In the genomic region with DNA sequence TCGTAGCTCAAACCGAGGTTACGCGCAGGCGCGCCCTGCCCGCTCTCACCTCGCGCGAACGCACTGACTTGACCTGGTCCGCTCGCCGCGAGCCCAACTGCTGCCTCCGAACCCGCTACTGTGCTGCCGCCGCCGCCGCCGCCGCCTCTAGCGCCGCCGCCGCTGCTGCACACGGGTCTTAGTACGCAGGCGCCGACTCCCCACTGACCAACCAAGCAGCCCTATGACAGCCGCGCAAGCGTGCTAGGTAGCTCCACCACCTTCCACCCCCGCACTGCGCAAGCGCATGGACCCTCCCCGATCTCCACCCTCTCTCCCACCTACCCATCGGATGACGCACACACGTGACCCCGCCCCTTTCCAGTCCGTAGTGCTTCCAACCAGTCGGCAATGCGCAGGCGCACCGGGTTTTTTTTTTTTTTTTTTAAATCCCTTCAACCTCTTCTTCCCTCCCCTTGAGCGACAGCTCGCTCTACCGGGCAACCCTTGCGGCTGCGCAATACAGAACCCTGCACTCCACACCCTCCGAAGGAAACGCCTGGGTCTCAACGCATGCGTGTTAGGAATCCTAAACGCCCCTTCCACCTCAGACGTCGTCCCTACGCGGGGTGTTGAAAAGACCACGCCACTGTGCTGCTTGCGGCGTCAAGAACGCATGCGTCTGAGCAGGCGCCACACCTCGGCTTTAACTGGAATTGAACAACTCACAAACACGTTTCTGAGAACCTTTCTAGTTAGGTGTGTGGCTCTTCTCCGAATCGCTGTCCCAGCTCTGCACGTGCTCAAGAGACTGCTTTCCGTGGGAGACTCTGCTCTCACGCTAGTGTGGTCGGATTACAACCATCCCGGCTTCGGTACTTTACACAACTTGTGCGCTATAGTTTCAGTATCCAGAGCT, we compare ENCODE assay signal across 8 mouse cellular contexts. TPM values are rescaled to one million over a fixed set of nuclear protein-coding genes. Genes with fewer than 3 reads are reported as not detected.
DNase-seq lines count a peak whose midpoint lies in the region; ATAC-seq and TF ChIP-seq lines count a peak whose summit lies in the region.

A gene (minus strand): TSS at position 845 of the 898 bp plus-strand sequence.

- no peak for TF ChIP-seq RAD21 in MEL (IDR thresholded peaks at IDR 0.05; ENCODE audit: low read depth, low read length)

- peak within 1 kb of the TSS; percentile 98 for H3K27ac ChIP-seq in MEL (ENCODE audit: control insufficient read depth, low read depth, low read length)
- H3K27ac ChIP-seq in cerebellum, adult 2 months (ENCODE audit: insufficient read depth, low read length), result peak within 1 kb of the TSS; percentile 93
- H3K27ac ChIP-seq in forebrain, postnatal 0 days (ENCODE audit: low read depth, low read length), result peak within 1 kb of the TSS; percentile 95
- peak within 1 kb of the TSS; percentile 98 for H3K27ac ChIP-seq in lung, embryonic 15.5 days

- peak within 1 kb of the TSS; percentile 77 to 96 for H3K4me3 ChIP-seq in MEL (ENCODE audit: control insufficient read depth in 1 of 2, insufficient read depth in 1 of 2, low read depth in 2 of 2, low read length in 2 of 2)
- peak within 1 kb of the TSS; percentile 82 for H3K4me3 ChIP-seq in cerebellum, adult 2 months (replicated peaks; ENCODE audit: insufficient read depth, low read depth, low read length)
- peak within 1 kb of the TSS; percentile 84 for H3K4me3 ChIP-seq in forebrain, postnatal 0 days (ENCODE audit: low read depth, low read length)
- peak within 1 kb of the TSS; percentile 93 for H3K4me3 ChIP-seq in lung, embryonic 15.5 days

- peak within 1 kb of the TSS; percentile 95 for H3K4me2 ChIP-seq in forebrain, postnatal 0 days (ENCODE audit: low read depth)
- peak within 1 kb of the TSS; percentile 79 for H3K4me2 ChIP-seq in lung, embryonic 15.5 days

- DNase-seq in MEL (ENCODE audit: low read depth, low spot score), result peak; percentile 100
- DNase-seq in cerebellum, adult 2 months, result peak; percentile 100
- peak; percentile 100 for DNase-seq in forebrain, postnatal 0 days
- DNase-seq in heart, postnatal 4 days, result peak; percentile 100
- peak; percentile 100 for DNase-seq in layer of hippocampus, adult 8-10 months (ENCODE audit: low spot score in 2 of 2)
- peak; percentile 100 for DNase-seq in ovary, adult 18-20 months (ENCODE audit: low spot score)
- peak; percentile 100 for DNase-seq in thymus, postnatal 0 days (ENCODE audit: low spot score)

- H3K9ac ChIP-seq in MEL (ENCODE audit: control insufficient read depth, low read depth, low read length, poor library complexity, severe bottlenecking), result peak within 1 kb of the TSS; percentile 89
- H3K9ac ChIP-seq in forebrain, postnatal 0 days, result peak within 1 kb of the TSS; percentile 87
- H3K9ac ChIP-seq in lung, embryonic 15.5 days, result peak within 1 kb of the TSS; percentile 96

- under 1% methylated on average over 75 of the region's 78 CpGs for WGBS in cerebellum, adult 2 months
- under 1% methylated on average over 76 of the region's 78 CpGs for WGBS in forebrain, postnatal 0 days
- WGBS in lung, embryonic 15.5 days, result under 1% methylated on average over 78 of the region's 78 CpGs

- peak; percentile 95 to 99 for TF ChIP-seq POLR2A in MEL (IDR thresholded peaks at IDR 0.05; ENCODE audit: control insufficient read depth in 1 of 2, insufficient read depth in 1 of 2, low read depth in 1 of 2, low read length in 2 of 2, poor library complexity in 1 of 2)
- peak; percentile 75 for TF ChIP-seq POLR2A in cerebellum, adult 2 months (IDR thresholded peaks at IDR 0.05; ENCODE audit: borderline replicate concordance, insufficient read depth, low read length)

- H3K4me1 ChIP-seq in MEL (ENCODE audit: control insufficient read depth in 1 of 2, insufficient read depth in 2 of 2, low read length in 2 of 2), result peaks cover 13 to 35% of the 10 kb centered on the region in 2 experiments
- H3K4me1 ChIP-seq in cerebellum, adult 2 months (ENCODE audit: control insufficient read depth, insufficient read depth, low read length), result no peaks in the 10 kb centered on the region
- H3K4me1 ChIP-seq in forebrain, postnatal 0 days (ENCODE audit: insufficient read depth), result peaks cover 7% of the 10 kb centered on the region; the same call in 1 of the 2 replicates
- peaks cover 22% of the 10 kb centered on the region for H3K4me1 ChIP-seq in lung, embryonic 15.5 days

- peaks cover 42% of the 10 kb centered on the region for H3K79me2 ChIP-seq in MEL (ENCODE audit: control insufficient read depth, insufficient read depth, low read length, poor library complexity)

- peak; percentile 49 to 62 (median 59) for TF ChIP-seq CTCF in MEL (IDR thresholded peaks at IDR 0.05 in 2 of 3, conservative IDR thresholded peaks at IDR 0.05 in 1 of 3; ENCODE audit: control insufficient read depth in 1 of 3, insufficient read depth in 1 of 3, low read depth in 2 of 3, low read length in 3 of 3, poor library complexity in 1 of 3, severe bottlenecking in 1 of 3)
- TF ChIP-seq CTCF in cerebellum, adult 2 months (IDR thresholded peaks at IDR 0.05; ENCODE audit: borderline replicate concordance, insufficient read depth, low read depth, low read length), result peak; percentile 71; the same call in 1 of the 2 replicates
- TF ChIP-seq CTCF in forebrain, postnatal 0 days (IDR thresholded peaks at IDR 0.05; ENCODE audit: low read depth), result peak; percentile 84

- 0 out of 4 replicates have a peak, but pooled peaks of 1 of the 2 experiments have one; percentile 26 for TF ChIP-seq EP300 in MEL (IDR thresholded peaks at IDR 0.05; ENCODE audit: low read depth in 1 of 2, low read length in 2 of 2)

- peaks cover 22 to 46% of the 10 kb centered on the region in 2 experiments for H3K36me3 ChIP-seq in MEL (ENCODE audit: control insufficient read depth in 1 of 2, insufficient read depth in 2 of 2, low read length in 2 of 2)
- H3K36me3 ChIP-seq in forebrain, postnatal 0 days (ENCODE audit: insufficient read depth), result peaks cover 28% of the 10 kb centered on the region
- peaks cover 28% of the 10 kb centered on the region for H3K36me3 ChIP-seq in lung, embryonic 15.5 days

- peak; percentile 96 for ATAC-seq in forebrain, postnatal 0 days
- ATAC-seq in lung, embryonic 15.5 days (ENCODE audit: borderline replicate concordance, extremely low read depth, low FRiP score, low TSS enrichment), result peak; percentile 96

- H3K27me3 ChIP-seq in MEL (ENCODE audit: control insufficient read depth in 1 of 2, insufficient read depth in 2 of 2, low read length in 2 of 2), result no peaks in the 10 kb centered on the region
- no peaks in the 10 kb centered on the region for H3K27me3 ChIP-seq in cerebellum, adult 2 months (ENCODE audit: control insufficient read depth, insufficient read depth, low read length)
- no peaks in the 10 kb centered on the region for H3K27me3 ChIP-seq in forebrain, postnatal 0 days (ENCODE audit: insufficient read depth, low read length)
- H3K27me3 ChIP-seq in lung, embryonic 15.5 days, result no peaks in the 10 kb centered on the region

- no peaks in the 10 kb centered on the region for H3K9me3 ChIP-seq in MEL (replicated peaks; ENCODE audit: insufficient read depth, low read length)
- H3K9me3 ChIP-seq in forebrain, postnatal 0 days (ENCODE audit: low read length), result no peaks in the 10 kb centered on the region
- H3K9me3 ChIP-seq in lung, embryonic 15.5 days, result no peaks in the 10 kb centered on the region

TF ChIP-seq in MEL, 35 proteins besides CTCF, POLR2A, EP300 and RAD21 (continues in another document):
- TF ChIP-seq MYC (IDR thresholded peaks at IDR 0.05; ENCODE audit: low read depth, low read length), result peak; percentile 100
- TF ChIP-seq TCF12 (IDR thresholded peaks at IDR 0.05; ENCODE audit: low read depth, low read length), result peak; percentile 70
- peak; percentile 66; the same call in 1 of the 2 replicates for TF ChIP-seq ZKSCAN1 (IDR thresholded peaks at IDR 0.05; ENCODE audit: low read depth, low read length)
- TF ChIP-seq MXI1 (IDR thresholded peaks at IDR 0.05; ENCODE audit: low read depth, low read length), result peak; percentile 98
- peak; percentile 56 for TF ChIP-seq MAZ (IDR thresholded peaks at IDR 0.05; ENCODE audit: low read depth, low read length)
- peak; percentile 88; the same call in 1 of the 2 replicates for TF ChIP-seq POLR2AphosphoS5 (IDR thresholded peaks at IDR 0.05; ENCODE audit: borderline replicate concordance, low read depth, low read length)
- TF ChIP-seq MAX (IDR thresholded peaks at IDR 0.05; ENCODE audit: low read length), result peak; percentile 98
- peak; percentile 67 for TF ChIP-seq ELF1 (IDR thresholded peaks at IDR 0.05; ENCODE audit: low read depth, low read length)
- peak; percentile 67 to 86; a peak in 3 of 4 replicates for TF ChIP-seq USF2 (IDR thresholded peaks at IDR 0.05; ENCODE audit: borderline replicate concordance in 1 of 2, insufficient read depth in 1 of 2, low read depth in 1 of 2, low read length in 2 of 2)
- peak; percentile 100 for TF ChIP-seq ZNF384 (IDR thresholded peaks at IDR 0.05; ENCODE audit: low read depth, low read length)
- TF ChIP-seq UBTF (IDR thresholded peaks at IDR 0.05; ENCODE audit: borderline replicate concordance, insufficient read depth, low read depth, low read length), result no peak
- TF ChIP-seq BHLHE40 (IDR thresholded peaks at IDR 0.05; ENCODE audit: borderline replicate concordance, low read depth, low read length), result peak; percentile 94
- TF ChIP-seq USF1 (IDR thresholded peaks at IDR 0.05; ENCODE audit: low read depth, low read length), result peak; percentile 97
- no peak for TF ChIP-seq CHD1 (IDR thresholded peaks at IDR 0.05; ENCODE audit: low read depth, low read length)
- peak; percentile 96 for TF ChIP-seq SIN3A (IDR thresholded peaks at IDR 0.05; ENCODE audit: low read length)
- no peak for TF ChIP-seq ZC3H11A (IDR thresholded peaks at IDR 0.05; ENCODE audit: low read depth, low read length)
- no peak for TF ChIP-seq CHD2 (IDR thresholded peaks at IDR 0.05; ENCODE audit: low read length)
- TF ChIP-seq MYB (IDR thresholded peaks at IDR 0.05; ENCODE audit: low read depth, low read length), result no peak
- peak; percentile 80 for TF ChIP-seq NRF1 (IDR thresholded peaks at IDR 0.05; ENCODE audit: insufficient read depth, low read depth, low read length, poor library complexity, severe bottlenecking)
- peak; percentile 84; the same call in 1 of the 2 replicates for TF ChIP-seq HCFC1 (IDR thresholded peaks at IDR 0.05; ENCODE audit: low read depth, low read length)

RNA-seq across cellular contexts. Expression of the gene that starts here (rescaled TPM):
- total RNA-seq in MEL (2012; rRNA removed), result 1,428 and 1,539 TPM in 2 replicates
- polyA plus RNA-seq in MEL (2012; ENCODE audit: insufficient read depth in 1 of 2, insufficient read length in 2 of 2, low read depth in 1 of 2, low replicate concordance in 2 of 2, missing spikeins in 1 of 2), result 1,000 to 10,000 TPM; 1,272 to 3,185 TPM
- 514 and 533 TPM in 2 replicates for polyA plus RNA-seq in cerebellum, adult 2 months (2012; rRNA removed)
- total RNA-seq in forebrain, postnatal 0 days (2014; rRNA removed), result 489 and 520 TPM in 2 replicates
- polyA plus RNA-seq in forebrain, postnatal 0 days (2015; fragmentation: Nextera tagmentation; extraction: Ambion mirVana), result 1,306 and 1,372 TPM in 2 replicates
- 100 to 1,000 TPM; 550 to 556 TPM for total RNA-seq in heart, postnatal 4 days (2021)
- 100 to 1,000 TPM; 395 to 425 (median 420) TPM for total RNA-seq in layer of hippocampus, adult 8-10 months (2022)
- polyA plus RNA-seq in lung, embryonic 15.5 days (2015; fragmentation: Nextera tagmentation; extraction: Ambion mirVana), result 1,673 and 1,693 TPM in 2 replicates
- 2,117 and 2,260 TPM in 2 replicates for polyA plus RNA-seq in thymus, postnatal 0 days (2015; fragmentation: Nextera tagmentation; extraction: Ambion mirVana)

Comparison
In these comparisons a context has a peak if more than half of its experiments do, and no peak if none do; other contexts are left out.
1. Peak in every context shown above with its lines: DNase-seq, ATAC-seq, H3K4me3 ChIP-seq and H3K27ac ChIP-seq.